Mouse (Mus musculus) small intestine, adult 2 months (tissue): ENCODE data around the gene Gm20388. TPM values are rescaled to one million over a fixed set of nuclear protein-coding genes. Genes with fewer than 3 reads are reported as not detected.

Source experiments
- H3K27ac ChIP-seq: fragments of 200-500 bp; 2 replicates; pipeline ENCODE4 v1.5.1; 2012; ENCODE audit warnings: low read depth, low read length, control low read depth, inconsistent platforms; ENCODE audit not compliant: insufficient read depth
- H3K27me3 ChIP-seq: fragments of 200-500 bp; 2 replicates; pipeline ENCODE4 v1.6.1; 2012; ENCODE audit warnings: mild to moderate bottlenecking, moderate library complexity, low read length, inconsistent platforms; ENCODE audit not compliant: control insufficient read depth, insufficient read depth
- H3K36me3 ChIP-seq: fragments of 200-500 bp; 2 replicates; pipeline ENCODE4 v1.6.1; 2012; ENCODE audit warnings: mild to moderate bottlenecking, low read length, control low read depth, inconsistent platforms; ENCODE audit not compliant: control insufficient read depth, insufficient read depth
- H3K4me1 ChIP-seq: fragments of 200-500 bp; 2 replicates; pipeline ENCODE4 v1.6.1; 2012; ENCODE audit warnings: low read length, inconsistent platforms, mixed read lengths; ENCODE audit not compliant: control insufficient read depth, insufficient read depth, insufficient read length
- H3K4me3 ChIP-seq: fragments of 200-500 bp; 2 replicates; pipeline ENCODE4 v1.5.1; 2012; ENCODE audit warnings: low read depth, mild to moderate bottlenecking, control low read depth, inconsistent platforms, low read length, moderate library complexity
- CTCF ChIP-seq: fragments of 200-500 bp; IDR thresholded peaks from 2 replicates; pipeline ENCODE4 v1.5.1; 2012; ENCODE audit warnings: low read depth, mild to moderate bottlenecking, control low read depth, inconsistent platforms, low read length, moderate library complexity, mixed read lengths; ENCODE audit not compliant: insufficient replicate concordance, insufficient read length; ENCODE audit errors: extremely low read depth
- POLR2A ChIP-seq: fragments of 200-500 bp; IDR thresholded peaks from 2 replicates; pipeline ENCODE4 v1.6.1; 2012; ENCODE audit warnings: low read depth, mild to moderate bottlenecking, control low read depth, inconsistent platforms, low read length, moderate library complexity
- WGBS: fragments of 180-500 bp; shearing (Covaris S2); methylation state at CpG from one replicate; pipeline ENCODE4 v1.1.7; 2018; 5-methylcytosine and 5-hydroxymethylcytosine counted together
- polyA plus RNA-seq: library from polyadenylated mRNA; depleted of rRNA; stranded (reverse); fragments of >200 nt; gene quantifications from 2 replicates; pipeline ENCODE4 v1.2.3, GENCODE M21; 2012

Gm20388 gene
- polyA plus RNA-seq, 1 experiment: 37.3 TPM

DNA sequence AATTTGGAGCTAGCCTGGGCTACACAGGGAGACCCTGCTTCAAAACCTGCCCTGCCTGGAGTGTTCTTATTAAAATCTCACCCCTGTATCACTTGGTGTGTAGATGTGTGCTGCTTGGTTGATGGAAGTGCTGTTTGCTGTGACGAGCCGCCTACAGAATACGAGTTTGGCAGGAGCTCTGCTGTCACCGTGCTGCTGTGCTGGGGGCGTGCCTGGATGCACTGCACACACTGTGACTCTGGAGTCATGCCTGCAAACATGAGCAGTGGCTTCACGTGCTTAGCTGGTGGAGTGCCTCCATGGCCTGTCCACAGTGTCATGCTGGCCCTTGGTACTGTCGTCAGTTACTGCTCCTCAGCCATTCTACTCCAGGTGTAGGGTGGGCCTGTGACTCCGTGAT lies 2148.3 kb downstream of the Gm20388 start:
- peaks cover 6% of the 10 kb centered on the region; the same call in 1 of the 2 replicates for H3K4me1 ChIP-seq
- no peaks in the 10 kb centered on the region for H3K36me3 ChIP-seq
- no peak for TF ChIP-seq CTCF
- TF ChIP-seq POLR2A: no peak
- H3K4me3 ChIP-seq: no peak overlapping the region
- no peaks in the 10 kb centered on the region for H3K27me3 ChIP-seq
- no peak overlapping the region for H3K27ac ChIP-seq
- 66% methylated on average over 8 of the region's 8 CpGs for WGBS

DNA sequence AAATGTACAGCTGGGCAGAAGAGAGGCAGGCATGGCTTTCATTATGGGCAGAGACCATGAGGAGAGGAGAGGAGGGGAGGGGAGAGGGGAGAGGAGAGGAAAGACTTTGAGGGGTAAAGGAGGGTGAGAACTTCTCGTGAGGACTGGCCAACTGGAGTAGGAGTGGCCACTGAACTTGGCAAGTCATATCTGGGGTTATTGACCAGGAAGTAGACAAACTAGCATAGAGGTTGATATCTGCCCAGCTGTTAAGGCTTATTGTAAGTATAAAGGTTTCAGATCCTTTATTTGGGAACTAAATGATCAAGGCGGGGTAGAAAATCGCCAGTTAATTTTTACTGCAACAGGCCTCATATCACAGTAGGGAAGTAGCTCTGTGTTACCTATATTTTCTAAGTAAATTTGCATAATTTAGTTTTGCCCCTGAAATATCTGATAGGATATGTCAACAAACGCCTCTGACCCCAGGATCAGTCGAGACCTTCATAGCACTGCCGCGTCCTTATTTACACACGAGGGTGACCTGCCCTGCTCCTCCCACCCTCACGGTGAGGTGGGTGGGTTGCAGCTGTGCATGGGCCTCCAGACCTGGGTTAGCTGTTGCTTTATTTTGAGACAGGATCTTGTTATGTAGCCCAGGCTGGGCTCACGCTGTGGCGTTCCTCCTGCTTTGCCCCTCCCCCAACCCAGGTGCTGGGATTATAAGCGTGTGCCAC lies 2152.0 kb downstream of the Gm20388 start:
- Histone ChIP-seq H3K36me3 (no peaks in the 10 kb centered on the region), H3K4me3 (no peak overlapping the region), H3K27ac (no peak overlapping the region), H3K27me3 (no peaks in the 10 kb centered on the region), H3K4me1 (peaks cover 6% of the 10 kb centered on the region; the same call in 1 of the 2 replicates)
- 27% methylated on average over 12 of the region's 12 CpGs for WGBS
- no peak for TF ChIP-seq POLR2A
- no peak for TF ChIP-seq CTCF

DNA sequence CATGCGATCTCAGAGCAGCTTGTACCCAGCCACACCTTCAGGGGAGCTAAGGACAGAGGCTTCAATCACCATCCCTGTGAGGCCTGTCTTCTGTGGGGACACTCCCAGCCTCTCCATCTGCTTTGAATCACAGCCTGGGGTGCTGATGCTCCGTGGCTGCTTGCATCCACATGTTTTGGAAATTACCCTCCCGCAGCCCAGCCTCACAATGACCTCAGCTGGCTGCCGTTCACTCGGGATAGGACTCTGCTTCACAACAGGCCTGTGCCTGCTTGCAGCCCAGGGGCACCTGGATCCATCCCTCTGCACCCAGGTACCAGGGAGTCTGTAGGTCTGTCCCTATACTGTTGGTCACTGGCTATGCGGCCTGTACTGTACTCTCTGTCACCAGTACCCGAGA lies 2153.7 kb downstream of the Gm20388 start:
- H3K4me1 ChIP-seq: peaks cover 6% of the 10 kb centered on the region; the same call in 1 of the 2 replicates
- H3K27me3 ChIP-seq: no peaks in the 10 kb centered on the region
- TF ChIP-seq POLR2A: no peak
- TF ChIP-seq CTCF: no peak
- no peak overlapping the region for H3K4me3 ChIP-seq
- no peak overlapping the region for H3K27ac ChIP-seq
- WGBS: 84% methylated on average over 7 of the region's 7 CpGs
- H3K36me3 ChIP-seq: no peaks in the 10 kb centered on the region

DNA sequence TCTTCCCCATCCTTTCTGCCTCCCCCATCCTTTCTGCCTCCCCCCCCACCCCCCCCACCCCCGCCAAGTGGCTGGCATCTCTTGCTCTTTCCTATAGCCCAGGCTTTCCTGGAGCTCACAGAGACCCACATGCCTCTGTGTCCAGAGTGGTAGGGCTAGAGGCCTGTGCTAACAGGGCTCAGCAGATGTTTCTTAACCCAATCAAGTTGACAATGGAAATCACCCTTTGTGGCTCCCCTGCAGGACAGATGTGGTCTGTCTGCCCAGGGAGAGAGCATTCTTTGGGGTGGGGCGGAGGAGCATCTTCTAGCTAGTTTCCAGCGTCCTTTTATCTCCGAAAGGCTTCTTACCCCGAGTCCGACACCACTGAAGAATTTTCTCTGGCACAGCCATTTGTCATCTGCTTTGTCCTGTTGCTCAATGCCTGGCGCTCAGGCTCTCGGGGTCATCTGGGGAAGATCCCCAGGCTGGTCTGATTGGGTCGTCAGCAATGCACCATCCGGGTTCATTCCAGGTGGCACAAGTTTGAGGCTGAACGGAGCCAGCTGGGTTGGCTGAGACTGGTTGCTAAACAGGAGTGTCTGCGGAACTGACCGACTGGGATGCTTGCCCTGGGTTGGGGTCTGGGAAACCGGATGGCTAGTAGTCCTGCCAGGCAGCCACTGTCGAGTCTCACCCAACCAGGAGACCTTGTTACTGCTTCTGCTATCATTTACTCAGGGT lies 2157.3 kb downstream of the Gm20388 start:
- 69% methylated on average over 15 of the region's 15 CpGs for WGBS
- TF ChIP-seq POLR2A (no peak), CTCF (no peak)

DNA sequence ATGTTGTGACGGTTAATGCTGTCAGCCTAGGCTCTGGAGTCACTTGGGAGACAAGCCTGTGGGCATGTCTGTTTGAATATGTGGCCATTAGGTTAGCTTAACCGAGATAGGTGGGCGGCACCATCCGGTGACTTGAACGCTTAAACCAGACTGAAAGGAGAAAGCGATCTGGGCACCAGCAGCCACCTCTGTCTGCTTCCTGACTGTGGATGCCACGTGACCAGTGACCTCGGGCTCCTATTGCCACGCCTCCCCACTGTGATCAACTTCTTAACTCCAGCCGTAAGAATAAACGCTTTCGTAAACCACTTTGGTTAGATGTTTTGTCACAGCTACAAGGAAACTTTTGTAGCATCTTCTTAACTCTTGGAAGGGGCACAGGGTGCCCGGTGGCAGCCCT lies 2158.0 kb downstream of the Gm20388 start:
- H3K27me3 ChIP-seq: no peaks in the 10 kb centered on the region
- H3K4me1 ChIP-seq: no peaks in the 10 kb centered on the region
- H3K27ac ChIP-seq: no peak overlapping the region
- no peak for TF ChIP-seq CTCF
- TF ChIP-seq POLR2A: no peak
- 60% methylated on average over 13 of the region's 13 CpGs for WGBS
- H3K36me3 ChIP-seq: no peaks in the 10 kb centered on the region
- no peak overlapping the region for H3K4me3 ChIP-seq

More for the DNA sequence above, 2157.3 kb downstream of the Gm20388 start:
- no peak overlapping the region for H3K4me3 ChIP-seq
- no peak overlapping the region for H3K27ac ChIP-seq
- H3K27me3 ChIP-seq: no peaks in the 10 kb centered on the region
- H3K4me1 ChIP-seq: peaks cover 4% of the 10 kb centered on the region; the same call in 1 of the 2 replicates
- no peaks in the 10 kb centered on the region for H3K36me3 ChIP-seq

DNA sequence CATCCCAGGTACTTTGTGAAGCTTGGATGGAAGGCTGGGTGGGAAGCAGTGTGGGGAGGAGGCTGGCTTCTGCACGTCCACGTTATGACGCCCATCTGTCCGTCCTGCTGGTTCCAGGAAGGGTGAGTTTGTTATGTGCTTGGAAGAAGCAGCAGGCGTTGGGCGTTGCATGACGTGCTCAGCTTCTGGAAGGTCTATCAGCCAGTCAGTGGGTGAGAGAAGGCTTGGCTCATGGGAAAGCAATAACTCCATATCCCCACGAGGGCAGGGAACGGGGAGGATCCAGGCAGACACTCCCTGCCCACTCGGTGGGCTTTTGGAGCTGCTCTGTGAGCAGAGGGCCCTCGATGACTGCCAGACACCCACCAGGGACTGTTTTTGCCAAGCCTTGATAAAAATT lies 2158.6 kb downstream of the Gm20388 start:
- 67% methylated on average over 11 of the region's 11 CpGs for WGBS
- H3K36me3 ChIP-seq: no peaks in the 10 kb centered on the region
- no peaks in the 10 kb centered on the region for H3K27me3 ChIP-seq
- no peaks in the 10 kb centered on the region for H3K4me1 ChIP-seq
- TF ChIP-seq CTCF: no peak
- TF ChIP-seq POLR2A: no peak
- no peak overlapping the region for H3K27ac ChIP-seq
- H3K4me3 ChIP-seq: no peak overlapping the region

DNA sequence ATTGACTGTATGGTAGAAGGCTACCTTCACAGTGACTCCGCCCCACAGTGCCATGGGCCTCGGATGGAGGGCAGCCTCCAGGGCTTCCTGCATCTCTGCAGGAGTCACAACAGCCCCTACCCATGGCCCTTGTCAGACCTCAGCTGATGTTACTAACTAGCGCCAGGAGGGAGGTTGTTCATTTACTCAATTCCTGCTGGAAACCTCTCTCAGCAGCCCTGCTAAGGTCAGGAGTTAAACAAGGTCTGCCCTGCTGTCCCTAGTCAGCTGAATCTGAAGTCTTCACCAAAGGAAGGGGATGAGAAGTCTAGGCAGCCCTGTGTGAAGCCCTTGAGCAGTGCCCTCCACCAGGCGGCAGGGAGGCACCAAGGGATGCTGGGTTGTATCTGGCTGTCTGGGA lies 2160.6 kb downstream of the Gm20388 start:
- Histone ChIP-seq H3K4me1 (no peaks in the 10 kb centered on the region; the same call in 1 of the 2 replicates), H3K4me3 (no peak overlapping the region), H3K27me3 (no peaks in the 10 kb centered on the region), H3K36me3 (no peaks in the 10 kb centered on the region), H3K27ac (no peak overlapping the region)
- TF ChIP-seq POLR2A: no peak
- no peak for TF ChIP-seq CTCF
- 64% methylated on average over 4 of the region's 4 CpGs for WGBS
